Mouse (Mus musculus) mature B cell (primary cell): ENCODE results near the gene Olfr875.
"Not testable (repeated sequence)": the region's sequence is repeated elsewhere in the genome, so short reads cannot be mapped to it uniquely, and the experiment has no call there.

ENCODE experiments used
- in situ Hi-C: fragments of 300-500 bp; cut with MboI; formaldehyde crosslinking; loops from 2 replicates; pipeline ENCODE4 v1.14.3; 2019

The Olfr875 gene

DNA sequence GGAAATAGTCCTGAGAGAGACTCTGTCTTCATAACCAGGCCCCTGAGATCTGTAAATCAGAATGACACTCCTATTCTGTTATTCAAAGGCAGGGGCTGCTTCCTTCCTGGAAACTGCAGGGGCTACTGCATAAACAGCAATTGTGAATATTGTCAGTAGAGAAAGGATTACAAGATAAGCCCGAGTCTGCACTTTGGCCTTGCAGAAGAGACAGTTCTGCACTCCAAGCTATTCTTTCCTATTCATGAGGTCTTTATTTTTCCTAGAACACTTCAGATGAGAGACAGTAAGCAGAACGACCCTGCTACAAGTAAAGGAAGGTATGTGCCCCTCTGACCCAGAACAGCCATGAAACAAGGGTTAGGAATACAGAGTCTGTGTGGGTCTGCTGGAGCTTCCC, at the start of gene Olfr875:
TSS of gene Olfr875 (plus strand) at position 99 of the 400 bp plus-strand sequence.
- in situ Hi-C loops = no loop called here

DNA sequence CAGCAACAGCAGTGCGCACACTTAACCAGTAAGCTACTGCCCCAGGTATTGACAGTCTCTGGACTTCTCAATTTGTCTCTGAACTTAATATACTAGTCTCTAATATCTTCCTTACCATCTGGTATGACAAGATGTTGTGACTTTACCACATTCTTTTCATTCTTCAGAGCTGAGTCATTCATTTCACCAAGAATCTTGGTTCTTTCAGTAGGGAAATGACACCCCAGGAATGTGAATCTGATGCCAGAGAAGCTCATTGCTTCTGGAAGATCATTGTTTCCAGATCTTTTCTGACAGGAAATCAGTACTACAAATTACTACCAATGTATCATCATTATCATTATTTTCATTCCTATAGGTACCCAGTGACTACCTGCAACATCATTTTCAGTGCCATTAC, 37.3 kb upstream of the Olfr875 start:
- in situ Hi-C loops = no loop called here

- in situ Hi-C loops = no loop called here
These were observed 26.9 kb upstream of the Olfr875 start, which contains the start of gene Olfr874 for GRCm38 (mm10) chr9:37744806-37745205. Gene Olfr874, plus strand, starts transcription at chr9:37745106.

GRCm38 (mm10) chr9:37750319-37751075, 21.2 kb upstream of the Olfr875 start:
- in situ Hi-C loops = no loop called here

- in situ Hi-C loops = no loop called here
These were observed 20.2 kb upstream of the Olfr875 start for GRCm38 (mm10) chr9:37751467-37751866.

DNA sequence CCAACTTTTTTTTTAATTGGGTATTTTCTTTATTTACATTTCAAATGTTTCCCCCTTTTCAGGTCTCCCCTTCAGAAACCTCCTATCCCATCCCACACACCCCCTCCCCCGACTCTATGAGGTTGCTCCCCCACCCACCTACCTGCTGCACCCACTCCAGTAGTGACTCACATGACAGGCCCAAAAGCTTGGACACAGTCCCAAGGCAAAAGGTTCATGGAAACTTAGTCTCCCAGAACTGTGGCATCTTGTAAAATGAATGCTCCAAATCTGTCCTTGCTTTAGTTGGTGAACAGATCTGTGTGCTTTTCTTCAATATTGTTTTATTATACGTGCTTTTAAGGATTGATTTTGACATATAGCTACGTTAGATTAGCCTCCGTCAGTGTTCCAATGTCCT, 19.7 kb upstream of the Olfr875 start:
- in situ Hi-C loops = no loop called here

DNA sequence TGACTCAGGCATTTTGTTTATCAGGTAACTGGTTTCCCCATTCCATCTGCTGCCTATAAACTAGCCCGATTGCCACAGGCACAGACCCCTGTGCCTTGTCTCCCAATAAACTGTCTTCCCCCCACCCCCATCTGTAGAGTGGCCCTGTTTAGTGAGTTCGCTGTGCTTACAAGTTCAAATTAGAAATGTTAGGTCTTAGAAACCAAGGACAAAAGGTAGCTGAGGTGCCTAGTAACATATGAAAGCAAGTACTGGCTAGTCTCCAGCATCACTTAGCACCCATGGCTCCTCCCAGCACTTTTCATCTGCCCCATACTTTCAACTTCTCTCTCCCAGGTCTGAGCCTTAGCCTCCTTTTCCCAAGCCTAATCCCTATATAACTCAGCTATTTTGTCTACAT, 9.9 kb upstream of the Olfr875 start:
- in situ Hi-C loops = no loop called here

DNA sequence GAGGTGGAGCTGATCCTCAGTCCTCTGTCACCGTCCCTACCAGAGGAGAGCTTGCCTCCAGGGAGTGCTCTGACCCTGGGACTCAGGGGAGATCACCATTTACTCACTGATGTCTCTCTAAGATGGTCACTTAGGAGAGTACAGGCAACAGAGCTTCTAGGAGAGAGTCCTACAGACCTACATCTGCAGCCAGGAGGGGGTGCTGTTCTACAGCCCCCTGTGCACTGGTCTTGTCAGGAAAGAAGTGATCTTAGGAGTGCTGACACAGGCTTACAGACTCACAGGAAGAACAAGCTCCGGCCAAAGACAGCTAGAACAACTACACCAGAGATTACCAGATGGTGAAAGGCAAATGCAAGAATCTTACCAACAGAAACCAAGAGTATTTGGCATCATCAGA, 9.1 kb upstream of the Olfr875 start:
- in situ Hi-C loops = no loop called here

DNA sequence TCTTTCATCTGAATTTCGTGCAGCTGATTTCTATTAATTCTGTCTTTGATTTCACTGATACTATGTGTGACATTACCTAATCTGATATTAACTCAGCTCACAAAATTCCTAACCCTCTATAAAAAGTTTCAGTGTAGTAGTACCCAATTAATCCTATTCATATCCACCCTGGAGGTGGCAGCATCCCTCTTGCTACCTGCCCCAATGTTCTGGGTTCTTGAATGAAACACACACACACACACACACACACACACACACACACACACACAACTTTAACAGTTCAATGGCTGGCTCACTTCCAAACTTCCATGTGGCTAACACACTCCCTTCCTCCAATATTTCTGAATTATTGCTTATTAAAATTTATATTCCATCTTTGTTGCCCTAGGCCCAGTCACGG, 996 bp upstream of the Olfr875 start:
- in situ Hi-C loops = no loop called here

DNA sequence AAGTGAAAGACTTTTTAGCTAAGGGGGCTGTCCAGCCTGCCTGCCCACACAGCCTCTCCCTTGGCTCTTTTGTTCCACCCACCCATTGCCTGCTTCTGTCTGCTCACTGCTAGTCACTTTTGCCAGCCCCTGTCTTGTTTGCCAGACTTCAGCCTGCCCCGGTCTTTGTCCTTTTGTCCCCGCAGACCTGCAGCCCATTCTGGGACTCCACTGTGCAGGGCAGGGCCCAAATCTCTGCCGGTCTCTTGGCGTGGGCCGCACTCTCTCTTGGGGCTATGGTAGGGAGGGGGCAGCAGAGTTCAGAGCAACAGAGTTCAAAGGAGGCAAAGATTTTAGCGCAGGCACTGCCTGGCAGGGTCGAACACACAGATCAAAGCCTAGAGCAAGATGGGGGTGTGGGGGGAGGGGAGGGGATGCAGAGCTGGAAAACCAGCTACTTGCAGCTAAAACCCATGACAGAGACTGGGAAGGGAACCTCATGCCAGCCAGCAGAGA, 11.2 kb downstream of the Olfr875 start:
- in situ Hi-C loops = no loop called here

DNA sequence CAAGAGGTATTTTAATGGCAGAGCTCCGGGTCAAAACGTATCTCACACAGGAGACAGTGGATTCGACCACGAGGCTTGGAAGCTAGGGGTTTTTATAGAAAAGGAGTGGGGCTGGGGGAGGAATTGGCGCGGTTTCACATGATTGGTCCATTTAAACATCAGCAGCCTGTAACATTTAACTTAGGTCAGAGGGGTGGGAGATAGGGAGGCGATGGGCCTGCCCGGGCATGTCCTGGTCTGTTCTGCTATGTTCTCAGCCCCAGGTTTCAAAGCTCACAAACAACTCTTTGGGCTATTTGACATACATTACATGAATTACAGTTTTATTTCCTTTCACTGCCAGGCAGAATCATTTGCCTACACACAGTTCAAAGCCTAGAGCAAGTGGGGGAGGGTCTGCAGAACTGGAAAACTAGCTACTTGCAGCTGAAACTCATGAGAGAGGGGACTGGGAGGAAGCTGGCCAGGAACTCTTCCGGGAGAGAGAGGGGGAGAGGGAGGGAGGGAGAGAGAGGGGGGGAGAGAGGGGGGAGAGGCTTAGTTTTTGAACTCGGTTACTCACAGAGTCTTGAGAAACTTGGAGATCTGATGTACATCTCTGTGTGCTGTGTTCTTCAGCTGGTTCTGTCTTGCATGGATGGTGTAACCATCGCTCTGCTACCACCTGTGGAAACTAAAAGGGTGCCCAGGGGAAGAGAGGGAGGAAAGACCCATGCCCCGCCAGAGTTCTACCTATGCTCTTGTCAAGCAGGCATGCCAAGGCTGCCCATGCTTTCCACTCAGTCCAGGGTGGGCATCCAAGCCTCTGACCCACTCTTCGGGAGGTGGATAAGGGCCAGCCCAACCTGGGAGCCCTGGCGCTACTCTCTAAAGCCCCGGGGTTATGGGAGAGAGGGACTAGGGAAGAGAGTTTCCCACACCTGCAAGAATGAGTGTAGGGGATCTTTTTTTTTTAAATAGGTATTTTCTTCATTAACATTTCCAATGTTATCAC, 12.0 kb downstream of the Olfr875 start:
- in situ Hi-C loops = not testable (repeated sequence)

GRCm38 (mm10) chr9:37786411-37786810, 14.8 kb downstream of the Olfr875 start:
- in situ Hi-C loops = no loop called here

GRCm38 (mm10) chr9:37802055-37802454, 30.4 kb downstream of the Olfr875 start:
- in situ Hi-C loops = no loop called here

DNA sequence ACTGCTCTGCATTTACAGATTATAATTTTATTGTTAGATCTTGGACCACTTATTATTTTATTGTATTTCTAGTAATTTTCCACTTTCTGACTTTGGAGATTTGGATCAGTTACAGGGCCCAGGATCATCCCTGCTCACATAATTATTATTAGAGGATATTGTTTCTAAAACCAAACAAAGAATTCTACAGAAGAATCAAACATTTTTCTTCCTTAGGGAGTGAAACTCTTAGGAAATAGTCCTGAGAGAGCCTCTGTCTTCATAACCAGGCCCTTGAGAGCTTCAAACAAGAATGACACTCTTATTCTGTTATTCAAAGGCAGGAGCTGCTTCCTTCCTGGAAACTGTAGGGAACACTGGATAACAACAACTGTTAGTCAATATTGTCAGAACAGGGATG, 31.1 kb downstream of the Olfr875 start, which contains the start of gene Olfr876:
TSS of gene Olfr876 (plus strand) at position 301 of the 400 bp plus-strand sequence.
- in situ Hi-C loops = no loop called here

- in situ Hi-C loops = no loop called here
These were observed 35.6 kb downstream of the Olfr875 start for GRCm38 (mm10) chr9:37807235-37807634.

DNA sequence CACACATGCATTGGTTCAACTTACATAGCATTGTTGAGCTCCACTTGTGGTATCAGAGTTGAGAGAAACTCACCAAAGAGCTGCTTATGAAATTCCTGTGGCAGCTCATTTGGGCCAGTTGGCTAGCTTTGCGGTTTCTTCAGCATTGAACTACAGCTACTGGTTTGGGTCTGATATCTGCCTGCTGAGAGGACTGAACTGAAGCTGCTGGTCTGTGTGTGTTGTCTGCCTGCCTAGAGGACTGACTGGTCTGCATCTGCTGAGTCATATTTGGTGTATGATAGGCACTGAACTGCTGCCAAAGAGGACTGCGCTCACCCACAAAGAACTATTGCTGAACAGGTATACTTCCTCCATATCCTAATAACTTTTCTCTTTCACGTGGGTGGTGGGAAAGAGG, 36.8 kb downstream of the Olfr875 start:
- in situ Hi-C loops = no loop called here

GRCm38 (mm10) chr9:37808976-37809375, 37.3 kb downstream of the Olfr875 start:
- in situ Hi-C loops = no loop called here

- in situ Hi-C loops = no loop called here
These were observed 43.0 kb downstream of the Olfr875 start for GRCm38 (mm10) chr9:37814696-37815095.
